ENCODE assay signal across 8 mouse cellular contexts in the genomic region with DNA sequence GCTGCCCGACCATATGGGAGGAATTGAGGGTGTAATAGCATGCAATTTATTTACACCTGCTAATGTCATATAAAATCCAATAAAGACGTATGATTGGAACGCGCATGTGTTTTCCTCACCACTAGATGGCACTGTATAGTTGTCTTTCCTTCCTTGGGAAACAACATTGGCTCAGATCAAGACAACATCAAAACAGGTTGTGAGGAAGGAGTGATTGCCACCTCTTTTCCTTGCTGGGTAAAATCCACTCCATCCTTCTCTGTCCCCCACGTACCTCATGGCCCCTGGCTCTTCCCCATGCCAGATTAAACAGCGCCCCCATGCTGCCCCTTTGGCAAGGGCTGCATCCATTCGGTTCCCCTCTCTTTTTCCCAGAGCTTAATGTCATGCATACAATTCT. TPM values are rescaled to one million over a fixed set of nuclear protein-coding genes. Genes with fewer than 3 reads are reported as not detected.
DNase-seq lines count a peak whose midpoint lies in the region; ATAC-seq and TF ChIP-seq lines count a peak whose summit lies in the region.

No protein-coding gene starts in this region.

- no peak overlapping the region for H3K9ac ChIP-seq in heart, embryonic 11.5 days (ENCODE audit: low read depth, low read length)

- no peak overlapping the region for H3K4me2 ChIP-seq in heart, embryonic 11.5 days

- peaks cover 2% of the 10 kb centered on the region; the same call in 1 of the 2 replicates for H3K9me3 ChIP-seq in heart, embryonic 11.5 days (replicated peaks; ENCODE audit: control insufficient read depth, low read length)

- no peak for ATAC-seq in heart, embryonic 11.5 days (replicated peaks; ENCODE audit: insufficient number of reproducible peaks, low FRiP score, low TSS enrichment)

- TF ChIP-seq POLR2A in spleen, adult 2 months (IDR thresholded peaks at IDR 0.05; ENCODE audit: low read depth, low read length): no peak

- DNase-seq in heart, adult 8-10 months (ENCODE audit: low spot score): peak; percentile 47
- DNase-seq in spleen, adult 2 months (ENCODE audit: low read depth in 1 of 2, low spot score in 2 of 2): peak in 1 of 2 experiments; percentile 7
- DNase-seq in spleen, postnatal 36 days (ENCODE audit: low spot score in 2 of 2): no peak
- DNase-seq in embryo, embryonic 9.5 days (ENCODE audit: extremely low spot score): peak; percentile 49
- peak; percentile 55 for DNase-seq in mesoderm, embryonic 11.5 days (ENCODE audit: low read depth, low spot score)
- DNase-seq in urinary bladder, adult 18-20 months (ENCODE audit: low spot score in 2 of 2): no peak
- DNase-seq in urinary bladder, postnatal 36 days (ENCODE audit: low spot score in 2 of 2): no peak

- no peaks in the 10 kb centered on the region for H3K27me3 ChIP-seq in heart, embryonic 11.5 days (ENCODE audit: control insufficient read depth, insufficient read depth, low read length)
- H3K27me3 ChIP-seq in spleen, adult 2 months (ENCODE audit: control insufficient read depth, insufficient read depth, low read length): no peaks in the 10 kb centered on the region

- WGBS in heart, embryonic 11.5 days (ENCODE audit: insufficient replicate concordance): 21% methylated on average over 7 of the region's 7 CpGs
- 29% methylated on average over 7 of the region's 7 CpGs for WGBS in spleen, adult 2 months

- H3K36me3 ChIP-seq in heart, embryonic 11.5 days (ENCODE audit: control insufficient read depth, insufficient read depth, low read length): no peaks in the 10 kb centered on the region
- no peaks in the 10 kb centered on the region for H3K36me3 ChIP-seq in spleen, adult 2 months (ENCODE audit: control insufficient read depth, insufficient read depth, low read length)

- H3K4me3 ChIP-seq in heart, embryonic 11.5 days (ENCODE audit: low read depth, low read length): no peak overlapping the region
- no peak overlapping the region for H3K4me3 ChIP-seq in spleen, adult 2 months (ENCODE audit: extremely low read depth, insufficient read depth, insufficient read length)

- TF ChIP-seq CTCF in spleen, adult 2 months (IDR thresholded peaks at IDR 0.05; ENCODE audit: extremely low read depth, insufficient read depth, insufficient read length, insufficient replicate concordance): peak; percentile 26; the same call in 1 of the 2 replicates

- H3K27ac ChIP-seq in heart, embryonic 11.5 days (ENCODE audit: low read depth, low read length): no peak overlapping the region
- no peak overlapping the region for H3K27ac ChIP-seq in spleen, adult 2 months (ENCODE audit: insufficient read depth, low read length)

- no peaks in the 10 kb centered on the region for H3K4me1 ChIP-seq in heart, embryonic 11.5 days (ENCODE audit: control insufficient read depth, insufficient read depth, low read length)
- H3K4me1 ChIP-seq in spleen, adult 2 months (ENCODE audit: control insufficient read depth, insufficient read depth, insufficient read length): no peaks in the 10 kb centered on the region

RNA-seq across cellular contexts. Expression of gene Gtf3a, which starts 8.2 kb away (rescaled TPM):
- total RNA-seq in heart, adult 8-10 months (2022): 10 to 100 TPM; 15.8 to 22.6 (median 19.9) TPM
- polyA plus RNA-seq in heart, embryonic 11.5 days (2014; fragmentation: Nextera tagmentation; extraction: Ambion mirVana): 89.2 and 98.6 TPM in 2 replicates
- polyA plus RNA-seq in spleen, adult 2 months (2012; rRNA removed): 40.5 and 74.9 TPM in 2 replicates

RNA-seq across cellular contexts. Expression of gene Mtif3, which starts 23.4 kb away (rescaled TPM):
- total RNA-seq in heart, adult 8-10 months (2022): 10 to 100 TPM; 26.8 to 38.0 (median 31.5) TPM
- polyA plus RNA-seq in heart, embryonic 11.5 days (2014; fragmentation: Nextera tagmentation; extraction: Ambion mirVana): 20.7 and 23.0 TPM in 2 replicates
- polyA plus RNA-seq in spleen, adult 2 months (2012; rRNA removed): 6.7 and 6.8 TPM in 2 replicates

Comparison
In these comparisons a context has a peak if more than half of its experiments do, and no peak if none do; other contexts are left out.
1. DNase-seq: peak in heart, adult 8-10 months (single experiment), embryo, embryonic 9.5 days (single experiment) and mesoderm, embryonic 11.5 days (single experiment); none in spleen, postnatal 36 days (0 of 2), urinary bladder, adult 18-20 months (0 of 2) and urinary bladder, postnatal 36 days (0 of 2).